Mouse (Mus musculus) T-cell, adult 2 months (primary cell): ENCODE measurements around the gene Ankrd13b.

Source experiments
- DNase-seq: peaks from one replicate; pipeline ENCODE4 v3.0.0; 2022; ENCODE audit warnings: low spot score

Ankrd13b gene

DNA sequence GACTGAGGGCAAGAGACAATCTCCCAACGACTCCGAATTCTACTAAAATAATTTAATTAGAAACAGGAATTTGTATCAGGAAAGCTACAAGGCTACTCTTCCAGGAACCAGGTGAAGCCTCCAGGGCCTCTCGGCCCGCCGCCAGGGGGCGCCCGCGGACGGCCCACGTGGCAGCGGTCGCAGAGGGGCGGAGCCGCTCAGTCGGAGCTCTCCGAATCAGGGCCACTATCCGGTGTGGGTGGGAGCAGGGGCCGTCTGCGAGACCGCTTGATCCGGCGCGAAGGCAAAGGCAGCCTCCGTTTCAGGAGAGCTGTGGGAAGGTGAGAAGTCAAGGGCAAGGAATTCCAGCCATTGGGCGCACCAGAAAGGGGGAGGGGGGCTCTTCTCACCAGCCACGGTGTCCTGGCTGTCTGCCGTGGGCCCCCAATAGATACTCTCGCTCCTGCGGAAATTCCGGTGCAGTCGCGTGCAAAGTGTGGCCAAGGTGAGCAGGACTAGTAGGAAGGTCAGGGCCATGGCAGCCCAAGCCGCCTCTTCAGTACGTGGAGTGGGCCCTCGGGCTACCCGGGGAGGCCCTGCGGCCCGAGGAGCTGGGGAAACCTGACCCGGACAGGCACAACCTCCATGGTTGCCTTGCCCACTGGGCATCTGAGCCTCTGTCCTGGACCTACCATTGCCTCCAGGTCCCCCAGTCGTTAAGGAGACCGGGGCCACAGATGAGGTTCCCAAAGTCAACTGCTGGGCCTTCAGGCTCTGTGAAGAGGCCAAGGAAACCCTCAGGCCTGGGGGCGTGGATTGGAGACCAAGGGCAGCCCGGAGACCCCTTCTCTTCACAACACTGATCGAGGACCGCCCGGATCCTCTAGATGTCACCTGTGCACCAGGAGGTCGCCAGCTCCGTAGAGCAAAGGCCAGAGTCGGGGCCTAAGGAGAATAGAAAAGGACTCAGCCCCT is 18.9 kb upstream of the Ankrd13b start:
- peak; percentile 85 for DNase-seq

DNA sequence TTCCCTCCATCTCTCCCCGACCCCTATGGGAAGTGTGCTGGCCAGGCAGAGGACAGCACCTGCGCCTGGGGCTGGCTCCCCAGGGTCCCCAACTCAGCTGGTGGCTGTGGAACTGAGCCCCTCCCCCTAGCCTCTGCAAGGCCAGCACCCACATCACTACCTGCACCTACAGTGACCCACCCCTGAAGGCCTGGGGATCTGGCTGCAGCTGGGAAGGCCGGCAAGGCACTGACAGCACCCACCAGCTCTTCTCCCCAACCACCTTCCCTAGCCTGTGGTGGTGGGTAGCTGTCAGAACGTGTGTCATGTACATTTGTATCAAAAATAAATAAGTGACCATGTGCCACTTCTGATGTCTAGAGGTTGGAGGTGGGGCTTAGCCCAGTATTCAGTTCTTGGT is 17.9 kb upstream of the Ankrd13b start:
- no peak for DNase-seq

DNA sequence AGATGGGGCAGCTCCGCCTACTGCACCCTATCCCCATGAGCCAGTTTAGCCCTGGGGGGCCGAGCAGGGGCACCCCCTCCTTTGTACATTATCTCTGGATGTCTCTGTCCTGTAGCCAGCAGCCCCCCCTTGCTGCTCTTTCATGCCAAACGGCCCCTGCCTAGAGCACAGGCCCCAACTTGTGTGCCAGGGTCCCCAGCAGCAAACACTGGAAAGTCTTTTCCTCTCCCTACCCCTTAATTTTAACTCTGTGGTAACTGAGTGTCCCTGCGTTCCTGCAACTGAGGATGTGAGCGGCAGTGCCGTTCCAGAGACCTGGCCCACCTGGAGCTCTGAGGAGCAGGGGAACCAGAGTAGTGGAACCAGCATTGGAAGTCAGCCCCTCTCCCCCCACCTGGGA is 17.5 kb upstream of the Ankrd13b start:
- no peak for DNase-seq

DNA sequence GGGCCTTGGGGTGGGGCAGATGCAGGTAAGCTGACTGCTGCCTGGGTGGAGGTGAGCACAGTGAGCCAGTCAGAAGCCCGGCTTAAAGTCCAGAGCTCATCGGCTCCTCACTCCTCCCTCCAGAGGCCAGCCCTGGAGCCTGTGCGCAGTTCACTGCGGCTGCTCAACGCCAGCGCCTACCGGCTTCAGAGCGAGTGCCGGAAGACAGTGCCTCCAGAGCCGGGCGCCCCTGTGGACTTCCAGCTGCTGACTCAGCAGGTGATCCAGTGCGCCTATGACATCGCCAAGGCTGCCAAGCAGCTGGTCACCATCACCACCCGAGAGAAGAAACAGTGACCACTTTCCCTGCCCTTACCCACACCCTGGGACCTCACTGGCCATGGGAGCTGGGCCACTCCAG is 16.8 kb upstream of the Ankrd13b start:
- DNase-seq: no peak

DNA sequence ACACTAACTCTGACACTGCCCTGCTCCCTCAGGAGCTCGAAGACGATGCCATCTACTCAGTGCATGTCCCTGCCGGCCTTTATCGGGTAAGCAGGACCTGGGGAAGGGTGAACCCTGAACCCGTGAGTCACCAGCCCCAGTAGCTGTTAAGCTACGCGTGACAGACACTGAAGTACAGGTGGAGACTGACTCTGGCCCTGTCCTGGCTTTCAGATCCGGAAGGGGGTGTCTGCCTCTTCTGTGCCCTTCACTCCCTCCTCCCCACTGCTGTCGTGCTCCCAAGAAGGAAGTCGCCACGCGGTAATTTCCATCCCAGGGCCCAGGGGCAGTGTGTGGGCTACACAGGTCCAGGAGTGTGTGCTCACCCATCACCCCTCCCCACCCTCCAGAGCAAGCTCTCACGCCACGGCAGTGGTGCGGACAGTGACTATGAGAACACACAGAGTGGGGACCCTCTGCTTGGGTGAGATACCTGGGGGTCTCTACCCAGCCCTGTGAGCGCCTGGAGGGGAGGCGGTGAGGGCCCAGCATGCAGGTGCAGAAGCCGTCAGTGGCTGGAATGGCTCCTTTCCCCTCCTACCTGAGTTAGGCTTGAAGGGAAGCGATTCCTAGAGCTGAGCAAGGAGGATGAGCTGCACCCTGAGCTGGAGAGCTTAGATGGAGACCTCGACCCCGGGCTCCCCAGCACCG is 16.0 kb upstream of the Ankrd13b start:
- DNase-seq: no peak

DNA sequence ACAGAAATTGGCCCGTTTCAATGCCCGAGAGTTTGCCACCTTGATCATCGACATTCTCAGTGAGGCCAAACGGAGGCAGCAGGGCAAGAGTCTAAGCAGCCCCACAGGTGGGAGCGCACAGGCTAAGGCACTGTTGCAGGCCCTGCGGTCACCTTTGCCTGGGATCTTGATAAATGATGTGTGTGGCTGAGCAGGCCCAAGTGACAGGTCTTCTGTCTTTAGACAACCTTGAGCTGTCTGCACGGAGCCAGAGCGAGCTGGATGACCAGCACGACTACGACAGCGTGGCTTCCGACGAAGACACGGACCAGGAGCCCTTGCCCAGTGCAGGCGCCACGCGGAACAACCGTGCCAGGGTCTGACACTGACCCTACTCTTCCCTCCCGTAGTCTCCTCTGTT is 14.9 kb upstream of the Ankrd13b start:
- DNase-seq: no peak

DNA sequence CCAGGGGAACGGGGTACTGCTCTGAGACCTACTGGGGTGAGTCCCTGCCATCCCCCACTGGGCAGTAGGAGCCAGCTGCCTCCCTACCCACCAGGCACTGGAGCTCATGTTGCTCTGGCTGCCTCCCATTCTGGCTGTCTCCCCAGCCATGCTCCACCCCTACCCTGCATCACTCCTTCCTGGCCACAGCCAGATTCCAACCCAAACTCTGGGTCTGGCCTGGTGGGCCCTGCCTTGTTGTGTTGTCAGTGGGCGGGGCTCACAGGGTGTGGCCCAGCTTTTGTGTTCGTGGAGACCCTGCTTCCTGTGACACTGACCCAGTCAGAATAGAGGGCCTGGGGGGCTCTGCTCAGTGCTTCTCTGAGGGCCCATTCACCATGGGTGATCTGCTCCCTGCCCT is 14.0 kb upstream of the Ankrd13b start:
- no peak for DNase-seq

DNA sequence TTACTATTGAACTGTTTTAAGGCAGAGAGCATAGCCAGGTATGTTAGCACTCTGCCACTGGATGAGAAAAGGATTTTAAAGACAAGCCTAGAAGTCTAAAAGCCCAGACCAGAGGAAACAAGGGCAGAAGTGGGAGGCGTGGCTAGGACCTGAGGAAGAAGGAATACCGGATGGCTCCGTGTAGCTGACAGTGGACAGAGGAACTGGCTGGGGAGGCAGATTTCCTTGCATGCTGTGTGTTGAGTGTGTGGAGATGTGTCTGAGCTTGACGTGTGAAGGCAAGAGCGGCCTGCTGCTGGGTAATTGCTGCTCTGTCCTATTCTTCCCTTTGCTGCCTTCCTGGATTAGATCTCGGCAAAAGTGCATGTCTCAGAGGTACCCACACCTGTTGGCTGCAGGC is 13.0 kb upstream of the Ankrd13b start:
- DNase-seq: no peak

DNA sequence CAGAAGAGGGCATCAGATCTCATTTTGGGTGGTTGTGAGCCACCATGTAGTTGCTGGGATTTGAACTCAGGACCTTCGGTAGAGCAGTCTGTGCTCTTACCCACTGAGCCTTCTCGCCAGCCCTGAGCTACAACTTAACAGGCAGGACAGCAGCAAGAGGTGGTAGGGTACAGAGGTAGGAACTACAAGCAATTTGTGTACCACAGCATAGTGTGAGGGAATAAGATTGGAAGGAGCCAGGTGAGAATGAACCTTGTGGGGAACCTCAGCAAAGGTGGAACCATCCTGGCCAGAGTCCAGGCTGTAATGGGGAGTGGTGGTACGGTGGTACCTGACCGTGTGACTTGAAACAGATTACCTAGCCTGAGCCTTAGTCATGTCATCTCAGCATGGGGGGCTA is 12.5 kb upstream of the Ankrd13b start:
- no peak for DNase-seq

DNA sequence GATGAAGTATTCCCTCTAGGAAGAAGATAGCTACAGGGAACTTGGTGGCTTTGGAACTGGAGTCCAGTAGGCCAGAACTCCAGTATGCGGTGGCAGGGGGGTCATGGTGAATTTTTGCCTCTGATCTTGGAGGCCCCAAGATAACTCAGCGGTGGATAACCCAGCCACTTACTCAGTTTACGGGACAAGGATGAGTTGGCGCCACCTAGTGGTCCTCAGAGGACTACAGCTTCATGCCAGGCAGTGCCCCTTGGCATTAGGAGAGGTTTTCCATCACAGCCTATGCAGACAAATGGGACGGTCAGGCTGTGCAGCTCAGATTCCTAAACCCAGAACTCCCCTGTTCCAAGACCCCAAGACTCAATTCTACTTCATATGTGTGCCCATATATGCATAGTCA is 11.9 kb upstream of the Ankrd13b start:
- DNase-seq: peak; percentile 69

DNA sequence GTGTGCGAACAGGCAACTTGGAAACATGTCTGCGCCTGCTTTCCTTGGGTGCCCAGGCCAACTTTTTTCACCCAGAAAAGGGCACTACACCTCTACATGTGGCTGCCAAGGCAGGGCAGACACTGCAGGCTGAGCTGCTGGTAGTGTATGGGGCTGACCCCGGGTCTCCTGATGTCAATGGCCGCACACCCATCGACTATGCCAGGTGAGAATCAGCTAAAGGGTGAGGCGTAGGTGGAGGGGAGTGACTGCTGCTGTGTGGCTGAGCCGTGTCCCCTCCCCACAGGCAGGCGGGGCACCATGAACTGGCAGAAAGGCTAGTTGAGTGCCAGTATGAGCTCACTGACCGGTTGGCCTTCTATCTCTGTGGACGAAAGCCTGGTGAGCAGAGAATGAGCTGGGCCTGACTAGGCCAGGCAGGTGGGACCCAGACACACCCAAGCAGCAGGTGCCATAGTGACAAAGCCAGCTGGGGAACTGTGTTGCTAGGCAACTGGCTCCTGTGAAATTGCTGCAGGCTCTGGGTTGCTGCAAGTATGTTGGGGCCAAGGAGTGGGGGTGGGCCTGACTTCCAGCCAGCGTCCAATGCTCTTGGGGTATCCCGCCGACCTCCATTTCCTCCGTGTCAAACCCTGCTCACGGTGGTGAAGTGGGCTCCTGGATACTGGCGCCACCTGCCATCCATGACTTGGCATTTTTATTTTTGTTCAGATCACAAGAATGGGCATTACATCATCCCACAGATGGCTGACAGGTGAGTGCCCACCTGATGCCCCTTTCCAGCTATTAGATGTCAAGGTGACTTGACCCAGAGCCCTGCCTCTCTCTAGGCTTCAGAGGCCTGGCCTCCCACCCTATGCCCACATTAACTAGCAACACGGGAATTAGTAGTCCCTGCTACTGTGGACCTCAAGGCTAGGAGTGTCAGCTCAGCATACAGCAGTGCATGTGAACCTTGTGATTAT is 11.2 kb upstream of the Ankrd13b start:
- no peak for DNase-seq

DNA sequence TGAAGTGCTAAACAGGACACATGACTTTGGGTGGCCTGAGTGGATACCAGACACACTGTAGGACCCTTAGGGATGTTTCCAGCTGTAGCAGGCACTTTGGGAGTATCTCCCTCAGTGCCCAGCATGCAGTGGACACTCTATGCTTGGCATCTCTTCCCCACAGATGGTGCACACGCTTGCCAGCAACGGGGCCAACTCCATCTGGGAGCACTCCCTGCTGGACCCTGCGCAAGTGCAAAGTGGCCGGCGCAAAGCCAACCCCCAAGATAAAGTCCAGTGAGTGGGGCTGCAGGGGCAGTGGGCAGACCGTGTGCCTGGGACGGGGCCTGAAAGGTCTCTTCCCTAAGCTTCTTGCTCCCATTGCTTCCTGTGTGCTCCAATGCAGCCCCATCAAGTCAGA is 9.9 kb upstream of the Ankrd13b start:
- no peak for DNase-seq

DNA sequence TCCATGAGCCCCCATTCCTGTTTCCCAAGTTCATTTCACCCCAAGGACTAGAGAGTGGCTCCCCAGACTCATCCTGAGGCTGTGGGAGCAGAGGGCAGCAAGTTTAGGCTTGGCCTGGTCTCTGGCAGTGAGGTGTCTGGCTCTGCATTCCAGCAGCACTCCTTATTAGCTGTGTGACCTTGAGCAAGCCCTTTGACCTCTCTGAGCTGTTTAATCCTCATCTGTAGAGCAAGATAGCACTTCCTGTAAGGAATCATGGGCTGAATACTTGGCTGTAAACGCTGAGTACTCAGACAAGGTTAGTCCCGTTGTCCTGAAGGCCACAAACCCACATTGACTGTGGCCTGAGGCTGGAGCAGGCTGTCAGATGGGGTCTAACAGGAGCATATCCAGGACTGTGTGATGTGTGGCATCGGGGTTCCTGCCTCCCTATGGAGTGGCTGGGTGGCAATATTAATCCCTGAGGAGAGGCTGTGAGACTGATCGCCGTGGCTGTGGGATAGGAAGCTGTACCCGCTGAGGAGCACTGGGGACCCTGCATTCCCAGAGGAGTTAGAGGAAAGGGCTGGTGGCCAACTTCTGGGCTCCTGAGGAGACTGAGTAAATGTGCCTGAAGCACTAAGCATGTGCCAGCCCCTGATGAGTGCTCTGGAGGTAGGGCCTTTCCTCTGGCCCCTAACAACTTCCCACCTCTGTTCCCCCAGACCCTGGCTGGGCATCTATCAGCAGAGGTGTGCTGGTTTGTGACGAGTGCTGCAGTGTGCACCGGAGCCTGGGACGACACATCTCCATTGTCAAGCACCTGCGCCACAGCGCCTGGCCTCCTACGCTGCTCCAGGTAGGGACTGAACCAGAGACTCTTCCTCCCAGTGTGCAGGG is 9.0 kb upstream of the Ankrd13b start:
- no peak for DNase-seq

DNA sequence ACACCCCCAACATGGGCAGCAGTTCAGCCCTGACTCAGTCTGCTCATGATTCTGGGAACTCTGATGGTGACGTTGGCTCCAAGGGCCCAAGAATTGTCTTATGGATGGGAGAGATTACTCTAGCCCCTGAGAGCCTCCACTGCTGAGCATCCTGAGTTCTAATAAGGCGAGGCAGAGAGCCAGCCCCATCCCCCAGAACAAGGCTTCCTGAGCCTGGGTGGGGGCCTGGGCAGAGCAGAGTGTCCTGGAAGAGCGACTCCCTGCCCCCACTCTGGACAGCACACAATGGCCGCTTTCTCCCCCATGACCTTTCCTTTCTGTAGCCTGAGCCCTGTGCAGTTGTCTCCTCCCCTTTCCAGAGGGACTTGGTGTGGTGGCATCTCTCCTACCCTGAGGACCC is 8.4 kb upstream of the Ankrd13b start:
- DNase-seq: no peak

DNA sequence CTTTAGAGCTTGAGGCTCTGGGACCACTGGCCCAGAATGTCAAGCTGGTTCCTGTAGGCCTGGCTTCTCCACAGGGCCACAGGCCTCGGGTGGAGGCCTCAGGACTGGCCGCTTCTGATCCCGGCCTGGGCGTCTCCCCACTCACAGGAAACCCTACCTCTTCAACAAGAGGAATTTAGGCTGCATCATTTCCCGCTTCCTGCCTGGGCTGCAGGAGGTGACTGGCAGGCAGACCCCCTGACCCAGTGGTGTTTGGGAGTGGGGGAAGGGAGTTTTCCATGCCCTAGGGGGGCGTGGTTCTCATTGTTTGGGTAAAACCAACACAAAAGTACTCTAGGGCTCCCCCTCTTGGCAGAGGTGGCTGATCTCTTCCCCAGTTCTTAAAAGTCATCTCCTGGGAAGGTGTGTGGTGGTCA is 7.9 kb upstream of the Ankrd13b start:
- peak; percentile 42 for DNase-seq

DNA sequence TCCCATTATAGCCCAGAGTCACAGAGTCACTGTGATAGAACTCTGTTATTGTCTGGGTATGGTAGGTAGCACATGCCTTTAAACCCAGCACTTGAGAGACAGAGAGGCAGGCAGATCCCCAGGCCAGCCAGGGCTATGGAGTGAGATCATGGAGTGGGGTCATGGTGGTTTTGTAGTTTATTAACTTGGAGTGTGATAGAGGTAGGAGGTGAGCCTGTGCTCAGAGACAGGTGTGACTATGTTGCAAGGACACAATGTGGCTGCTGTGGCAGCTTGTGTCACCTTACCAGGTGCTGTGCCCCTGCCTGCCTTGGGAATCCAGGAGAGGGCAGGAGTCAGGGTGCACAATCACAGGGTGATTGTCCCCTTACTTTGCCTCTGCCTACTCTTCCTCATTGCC is 6.0 kb upstream of the Ankrd13b start:
- no peak for DNase-seq

DNA sequence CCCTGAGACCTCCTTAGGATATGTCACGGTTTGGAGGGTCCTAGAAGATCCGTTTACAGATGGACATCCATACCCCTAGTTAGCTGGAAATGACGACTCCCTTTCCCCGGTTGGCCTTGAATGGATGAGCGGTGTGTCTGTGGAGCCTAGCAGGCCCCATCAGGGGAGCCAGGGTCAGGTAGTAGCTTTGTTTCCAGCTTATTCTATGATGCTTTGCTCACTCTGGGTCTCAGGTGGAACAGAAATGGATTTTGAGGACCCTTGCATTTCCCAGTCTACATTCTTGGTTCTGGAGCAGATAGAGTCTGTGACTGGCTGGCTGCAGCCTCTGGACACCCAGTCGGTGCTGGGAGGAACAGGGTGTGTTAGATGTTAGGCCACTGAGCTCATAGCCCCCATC is 5.3 kb upstream of the Ankrd13b start:
- no peak for DNase-seq

DNA sequence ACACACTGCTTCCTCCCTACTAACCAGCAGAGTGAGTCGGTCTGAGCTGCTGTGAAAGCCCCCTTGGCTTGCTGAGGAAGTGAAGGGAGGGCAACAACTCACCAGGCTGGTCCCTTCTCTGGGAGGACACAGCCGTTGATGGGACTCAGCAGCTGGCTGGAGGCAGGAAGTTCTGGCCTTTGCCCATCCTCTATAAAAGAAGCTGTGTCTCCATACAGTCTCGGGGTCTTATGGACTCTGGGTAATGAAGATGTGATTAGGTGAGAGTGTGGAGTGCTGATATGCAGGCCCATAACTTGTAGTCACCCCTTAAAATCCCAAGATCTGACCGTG is 4.8 kb upstream of the Ankrd13b start:
- DNase-seq: no peak

DNA sequence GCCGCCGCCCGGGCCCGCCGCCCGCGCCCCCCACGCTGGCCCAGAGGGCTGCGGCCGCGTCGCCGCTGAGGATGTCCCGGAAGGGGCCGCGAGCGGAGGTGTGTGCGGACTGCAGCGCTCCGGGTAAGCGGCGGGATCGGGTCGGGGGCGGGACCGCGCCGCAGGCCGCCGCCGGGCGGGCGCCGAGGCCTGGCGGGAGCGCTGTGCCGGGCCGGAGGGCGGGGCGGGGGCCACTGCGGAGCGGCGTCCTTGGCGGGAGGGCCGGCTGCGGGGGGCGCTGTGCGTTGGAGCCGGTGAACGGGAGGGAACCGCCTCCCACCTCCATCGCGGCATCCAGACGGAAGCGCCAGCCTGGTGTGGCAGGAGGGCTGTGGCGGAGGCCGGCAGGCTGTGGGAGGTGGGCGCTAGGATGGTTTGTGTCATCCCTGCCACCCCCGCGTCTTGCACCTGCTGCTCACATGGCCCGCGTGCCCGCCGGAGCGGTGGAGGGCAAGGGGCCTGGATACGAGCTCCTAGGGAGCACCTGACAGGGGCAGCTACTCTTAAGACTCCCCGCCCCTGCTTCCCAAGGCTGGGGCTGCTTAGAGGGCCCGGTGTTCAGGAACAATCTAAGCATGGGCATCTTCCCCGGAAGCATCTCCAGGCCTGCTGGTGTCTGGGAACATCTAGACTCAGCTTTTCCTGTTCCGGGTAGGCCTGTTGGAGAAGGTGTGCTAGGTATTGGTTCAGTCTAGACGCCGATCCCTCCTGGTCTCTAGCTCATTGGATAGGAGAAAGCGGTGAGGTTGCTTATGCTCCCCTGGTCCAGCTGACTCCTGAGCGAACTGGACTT is 4.2 kb upstream of the Ankrd13b start, which contains the start of gene Git1:
Gene Git1 (plus strand): TSS at position 51 of the 832 bp plus-strand sequence.
- DNase-seq: peak; percentile 32

DNA sequence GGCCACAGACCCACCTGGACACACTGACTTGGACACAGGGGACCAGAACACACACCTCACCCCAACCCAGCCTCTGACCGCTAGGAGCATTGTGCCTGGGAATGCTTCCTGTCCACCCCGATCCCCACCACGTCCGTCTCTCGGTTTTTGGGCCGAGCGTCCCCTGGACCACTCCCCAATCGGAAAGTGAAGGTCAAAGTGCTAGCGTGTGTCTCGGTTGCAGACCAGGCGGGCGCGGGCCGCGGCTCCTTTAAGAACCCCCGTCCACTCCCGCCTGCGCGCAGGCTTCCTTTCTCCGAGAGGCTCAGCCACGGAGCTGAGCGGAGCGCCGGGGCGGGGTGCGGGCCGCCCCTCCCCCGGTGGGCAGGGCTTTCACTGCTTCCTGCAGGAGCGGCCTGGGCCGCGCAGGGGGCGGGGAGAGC is 3.4 kb upstream of the Ankrd13b start:
- DNase-seq: peak; percentile 91
